Mouse (Mus musculus) intestine, embryonic 16.5 days (tissue): ENCODE results near the gene Pdzd4. TPM values are rescaled to one million over a fixed set of nuclear protein-coding genes. Genes with fewer than 3 reads are reported as not detected.
A peak's percentile ranks its signal among the peaks of the same experiment; 100 is the strongest.

Experiments
- ATAC-seq: fragments of 200-750 bp; cut with Nextera tagmentation; 2 replicates; pipeline ENCODE4 v1.8.0; 2017; ENCODE audit warnings: moderate TSS enrichment, moderate library complexity
- H3K27ac ChIP-seq: fragments of 300-500 bp; sonication (generic); 2 replicates; pipeline ENCODE4 v1.5.1; 2014; ENCODE audit warnings: mild to moderate bottlenecking, low read length
- H3K27me3 ChIP-seq: fragments of 300-500 bp; sonication (generic); replicated peaks from 2 replicates; pipeline ENCODE4 v1.6.1; 2014; ENCODE audit warnings: low read length, control low read depth, mixed read lengths; ENCODE audit not compliant: control insufficient read depth, insufficient read depth
- H3K36me3 ChIP-seq: fragments of 300-500 bp; sonication (generic); 2 replicates; pipeline ENCODE4 v1.6.1; 2014; ENCODE audit warnings: low read length, control low read depth; ENCODE audit not compliant: control insufficient read depth, insufficient read depth
- H3K4me1 ChIP-seq: fragments of 300-500 bp; sonication (generic); 2 replicates; pipeline ENCODE4 v1.6.1; 2014; ENCODE audit warnings: low read length, control low read depth, mixed read lengths; ENCODE audit not compliant: control insufficient read depth, insufficient read depth
- H3K4me2 ChIP-seq: fragments of 300-500 bp; sonication (generic); 2 replicates; pipeline ENCODE4 v1.6.1; 2014; ENCODE audit warnings: low read depth, low read length, control low read depth
- H3K4me3 ChIP-seq: fragments of 300-500 bp; sonication (generic); 2 replicates; pipeline ENCODE4 v1.5.1; 2014; ENCODE audit warnings: mild to moderate bottlenecking, low read length
- H3K9ac ChIP-seq: fragments of 300-500 bp; sonication (generic); 2 replicates; pipeline ENCODE4 v1.6.1; 2014; ENCODE audit warnings: low read depth, low read length
- H3K9me3 ChIP-seq: fragments of 300-500 bp; sonication (generic); 2 replicates; pipeline ENCODE4 v1.6.1; 2016; ENCODE audit warnings: low read length, control low read depth; ENCODE audit not compliant: control insufficient read depth
- WGBS: fragments of 180-500 bp; shearing (Covaris S2); extraction: QIAGEN DNeasy Blood & Tissue Kit; methylation state at CpG from one replicate; pipeline ENCODE4 v1.1.7; 2014; 5-methylcytosine and 5-hydroxymethylcytosine counted together
- polyA plus RNA-seq: library from polyadenylated mRNA; unstranded; fragments of >200 nt; fragmentation: Nextera tagmentation; extraction: Ambion mirVana; gene quantifications from 2 replicates; pipeline ENCODE4 v1.2.1, GENCODE M21; 2015

Gene Pdzd4
- polyA plus RNA-seq = 0.39 and 0.53 TPM in 2 replicates

DNA sequence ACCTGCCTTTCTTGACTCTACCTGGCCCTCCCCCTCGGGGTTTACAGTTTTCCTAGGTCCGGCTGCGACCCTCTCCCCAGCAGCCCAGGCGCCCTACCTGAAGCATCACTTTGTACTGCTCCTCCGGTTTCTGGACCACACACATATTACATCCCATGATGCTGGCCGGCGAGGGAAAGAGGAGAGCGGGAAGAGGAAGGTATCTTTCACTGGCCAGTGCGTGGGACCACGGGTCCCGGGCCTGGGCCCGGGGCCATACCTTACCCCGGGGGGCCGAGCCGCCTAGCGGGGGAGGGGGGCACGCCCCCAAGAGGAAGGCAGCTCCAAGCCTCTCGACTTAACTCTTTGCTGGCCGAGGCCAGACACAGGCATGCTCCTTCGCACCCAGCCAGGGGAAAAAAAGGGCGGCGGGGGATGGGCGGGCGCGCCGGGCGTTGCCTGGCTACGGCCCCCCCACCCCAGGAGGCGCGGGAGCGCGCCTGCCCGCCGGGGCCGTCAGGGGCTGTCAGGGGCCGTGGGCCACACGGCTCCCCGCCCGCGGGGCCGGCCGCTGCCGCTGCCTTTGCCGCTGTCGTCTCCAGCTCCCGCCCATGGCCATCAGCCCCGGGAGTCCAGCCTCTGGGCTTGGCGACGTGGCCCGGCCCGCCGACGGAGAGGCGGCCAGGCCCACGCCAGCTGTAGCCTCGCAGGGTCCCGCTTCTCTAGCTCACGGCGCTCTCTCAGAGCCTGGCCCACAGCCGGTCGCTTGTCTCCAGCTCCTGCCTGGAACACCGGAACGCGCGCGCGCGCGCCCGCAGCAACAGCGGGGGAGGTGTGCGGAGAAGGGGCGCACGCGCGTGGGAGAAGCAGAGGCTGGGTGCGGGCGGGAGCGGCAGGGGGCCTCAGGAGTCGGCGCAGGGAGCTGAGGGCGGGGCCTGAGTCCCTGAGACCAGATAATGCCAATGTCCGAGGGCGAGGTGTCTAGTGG is at the start of gene Pdzd4:
Gene Pdzd4, minus strand, starts transcription at position 785 of the 967 bp plus-strand sequence.
- WGBS = 14% methylated on average over 65 of the region's 84 CpGs
- peak within 1 kb of the TSS; percentile 73 for H3K4me2 ChIP-seq
- ATAC-seq = peak; percentile 75
- peak within 1 kb of the TSS; percentile 63 for H3K4me3 ChIP-seq
- no peak within 1 kb of the TSS for H3K27ac ChIP-seq
- H3K9ac ChIP-seq = peak within 1 kb of the TSS; percentile 67
- H3K36me3 ChIP-seq = no peaks in the 10 kb centered on the region
- H3K4me1 ChIP-seq = no peaks in the 10 kb centered on the region
- peaks cover 16% of the 10 kb centered on the region for H3K27me3 ChIP-seq
- H3K9me3 ChIP-seq = no peaks in the 10 kb centered on the region

DNA sequence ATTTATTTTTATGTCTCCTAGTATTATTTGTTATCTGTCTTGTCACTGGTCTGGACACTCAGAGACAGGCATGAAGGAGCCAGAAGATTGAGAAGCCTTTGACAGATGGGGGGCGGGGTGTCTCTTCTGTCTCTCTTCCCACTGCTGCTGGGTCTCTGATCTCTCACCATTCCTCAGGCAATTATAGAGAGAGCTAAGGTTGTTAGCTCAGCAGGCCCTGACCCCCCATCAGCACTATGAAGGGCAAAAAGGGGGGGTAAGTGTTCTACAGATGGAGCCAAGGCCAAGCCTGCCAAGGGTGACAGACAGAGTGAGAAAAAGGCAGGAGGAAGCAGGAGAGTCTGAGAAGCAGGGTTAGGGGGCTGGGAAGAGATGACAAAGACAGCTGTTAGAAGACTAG is 47.2 kb upstream of the Pdzd4 start:
- WGBS = 63% methylated on average over 1 of the region's 1 CpGs
- Histone ChIP-seq H3K27me3 (0 out of 2 replicates have a peak, but pooled peaks cover 3% of the 10 kb centered on the region), H3K9me3 (no peaks in the 10 kb centered on the region), H3K4me2 (no peak overlapping the region), H3K9ac (no peak overlapping the region), H3K4me3 (no peak overlapping the region), H3K27ac (no peak overlapping the region), H3K4me1 (no peaks in the 10 kb centered on the region), H3K36me3 (no peaks in the 10 kb centered on the region)
- no peak for ATAC-seq

DNA sequence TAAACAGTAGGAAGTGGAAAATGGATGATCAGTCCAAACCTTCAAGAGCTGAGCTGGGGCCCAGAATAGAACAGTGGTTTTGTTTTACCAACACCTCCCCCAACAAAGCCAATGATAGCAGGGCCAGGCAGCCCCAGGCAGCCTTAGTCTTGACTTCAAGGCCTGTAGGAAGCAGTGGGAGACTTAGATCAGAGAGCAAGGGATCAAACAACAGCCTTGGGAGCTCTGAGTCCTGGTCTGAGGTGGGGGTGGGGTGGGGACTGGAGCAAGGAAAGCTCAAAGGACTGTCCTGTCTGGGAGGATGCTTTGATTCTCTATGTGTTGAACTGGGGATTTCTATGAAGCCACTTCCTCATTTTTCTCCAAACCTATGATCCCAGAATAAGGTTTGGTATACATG is 46.7 kb upstream of the Pdzd4 start:
- Histone ChIP-seq H3K9ac (no peak overlapping the region), H3K27me3 (0 out of 2 replicates have a peak, but pooled peaks cover 3% of the 10 kb centered on the region), H3K36me3 (no peaks in the 10 kb centered on the region), H3K4me3 (no peak overlapping the region), H3K4me1 (no peaks in the 10 kb centered on the region), H3K4me2 (no peak overlapping the region), H3K27ac (no peak overlapping the region), H3K9me3 (no peaks in the 10 kb centered on the region)
- no peak for ATAC-seq

DNA sequence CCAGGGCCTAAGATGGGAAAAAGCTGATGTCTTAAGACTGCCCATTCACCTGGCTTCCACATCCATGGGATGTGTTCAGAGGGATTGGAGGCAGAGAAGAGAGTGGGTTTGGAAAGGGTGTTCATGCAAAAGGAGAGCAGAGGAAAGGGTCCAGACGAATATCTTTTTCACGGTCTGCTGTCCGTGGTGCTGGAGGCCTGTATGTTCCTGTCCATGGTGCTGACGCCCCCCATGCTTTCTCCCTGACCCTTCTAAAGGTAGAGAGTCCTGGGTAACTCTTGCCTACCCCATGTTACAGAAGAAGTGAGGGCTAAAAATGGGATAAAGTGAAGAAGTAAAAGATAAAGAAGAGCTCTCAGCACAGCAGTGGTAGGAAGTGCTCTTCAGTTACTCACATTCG is 44.6 kb upstream of the Pdzd4 start:
- no peaks in the 10 kb centered on the region for H3K36me3 ChIP-seq
- no peak for ATAC-seq
- 14% methylated on average over 5 of the region's 5 CpGs for WGBS
- H3K27ac ChIP-seq = no peak overlapping the region
- no peak overlapping the region for H3K9ac ChIP-seq
- no peak overlapping the region for H3K4me2 ChIP-seq
- H3K27me3 ChIP-seq = 0 out of 2 replicates have a peak, but pooled peaks cover 3% of the 10 kb centered on the region
- no peaks in the 10 kb centered on the region for H3K4me1 ChIP-seq
- no peaks in the 10 kb centered on the region for H3K9me3 ChIP-seq
- no peak overlapping the region for H3K4me3 ChIP-seq

DNA sequence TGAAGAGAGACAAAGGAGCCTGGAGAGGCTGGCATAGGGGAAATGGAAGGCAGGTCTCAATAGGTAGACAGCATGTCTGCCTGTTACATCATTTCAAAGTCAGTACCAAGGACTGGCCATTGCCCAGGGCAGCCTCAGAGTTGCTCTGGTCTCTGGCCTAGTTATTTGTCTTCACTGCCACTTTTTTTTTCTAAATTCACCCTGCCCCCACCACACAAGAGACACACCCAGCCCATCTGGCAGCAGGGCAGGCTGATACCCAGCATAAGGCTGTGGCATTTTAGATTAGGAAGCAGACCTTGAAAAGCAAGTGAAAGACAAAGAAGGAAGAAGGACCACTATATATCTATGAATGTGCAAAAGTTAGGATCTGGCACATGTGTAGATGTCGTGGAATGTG is 43.1 kb upstream of the Pdzd4 start:
- Histone ChIP-seq H3K9me3 (no peaks in the 10 kb centered on the region), H3K27ac (no peak overlapping the region), H3K9ac (no peak overlapping the region), H3K36me3 (no peaks in the 10 kb centered on the region), H3K4me2 (no peak overlapping the region), H3K4me3 (no peak overlapping the region), H3K27me3 (0 out of 2 replicates have a peak, but pooled peaks cover 3% of the 10 kb centered on the region), H3K4me1 (no peaks in the 10 kb centered on the region)
- 72% methylated on average over 1 of the region's 1 CpGs for WGBS
- ATAC-seq = no peak

DNA sequence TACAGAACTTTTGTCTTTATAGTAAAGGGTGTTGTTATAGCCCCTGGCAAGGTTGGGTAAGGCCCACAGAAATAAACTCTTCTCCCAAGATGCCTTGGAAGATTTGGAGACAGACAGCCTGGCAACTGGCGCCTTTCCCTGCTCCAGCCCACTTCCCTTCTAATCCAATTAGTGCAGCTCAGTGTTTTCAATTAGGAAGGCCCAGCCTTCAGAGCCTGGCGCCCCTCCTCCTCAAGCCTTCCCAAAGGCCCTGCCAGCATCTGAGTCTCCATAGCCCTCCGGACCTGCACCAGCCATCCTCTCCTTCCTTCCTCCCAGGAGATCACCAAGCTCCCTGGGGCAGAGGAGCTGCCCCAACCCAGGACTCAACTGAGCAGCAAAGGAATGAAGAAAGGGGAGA is 42.5 kb upstream of the Pdzd4 start:
- H3K36me3 ChIP-seq = no peaks in the 10 kb centered on the region
- H3K9me3 ChIP-seq = no peaks in the 10 kb centered on the region
- no peak overlapping the region for H3K9ac ChIP-seq
- H3K4me3 ChIP-seq = no peak overlapping the region
- 0 out of 2 replicates have a peak, but pooled peaks cover 3% of the 10 kb centered on the region for H3K27me3 ChIP-seq
- no peaks in the 10 kb centered on the region for H3K4me1 ChIP-seq
- 35% methylated on average over 3 of the region's 3 CpGs for WGBS
- no peak overlapping the region for H3K27ac ChIP-seq
- H3K4me2 ChIP-seq = no peak overlapping the region
- ATAC-seq = no peak

DNA sequence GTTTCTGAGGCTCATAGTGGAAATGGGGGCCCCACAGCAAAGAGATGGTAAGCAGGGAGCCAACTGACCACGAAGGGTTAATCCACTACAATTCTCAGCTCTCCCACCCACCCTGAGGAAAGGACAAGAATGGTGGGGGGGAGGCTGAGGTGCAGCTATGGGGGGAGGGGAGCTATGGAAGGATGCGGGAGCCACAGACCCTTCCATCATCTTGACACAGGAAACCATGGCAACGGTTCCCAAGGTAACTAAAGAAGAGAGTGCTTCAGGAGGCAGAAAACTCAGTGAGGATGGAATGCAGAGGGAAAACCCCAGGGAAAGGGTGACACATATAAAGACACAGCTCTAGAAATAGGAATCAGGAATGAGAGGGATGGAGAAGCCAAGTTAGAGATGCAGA is 39.9 kb upstream of the Pdzd4 start:
- Histone ChIP-seq H3K9ac (no peak overlapping the region), H3K27ac (no peak overlapping the region), H3K9me3 (no peaks in the 10 kb centered on the region), H3K4me2 (no peak overlapping the region), H3K4me1 (no peaks in the 10 kb centered on the region), H3K27me3 (0 out of 2 replicates have a peak, but pooled peaks cover 3% of the 10 kb centered on the region), H3K36me3 (no peaks in the 10 kb centered on the region), H3K4me3 (no peak overlapping the region)
- 52% methylated on average over 3 of the region's 3 CpGs for WGBS
- ATAC-seq = no peak

DNA sequence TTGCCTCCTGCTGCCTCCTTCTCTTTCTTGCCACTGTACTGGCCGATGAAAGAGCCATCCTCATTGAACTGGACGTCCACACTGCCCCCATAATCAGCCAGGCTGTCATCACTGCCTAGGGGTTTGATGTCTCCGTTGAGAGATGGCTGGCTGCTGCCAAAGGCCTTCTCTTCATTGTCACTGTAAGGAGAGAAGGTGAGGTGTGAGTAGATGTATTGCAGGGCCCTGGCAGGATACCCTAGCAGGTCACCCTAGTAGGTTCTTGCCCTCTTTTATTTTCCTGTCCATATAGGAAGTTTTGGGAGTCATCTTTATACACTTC is 30.3 kb upstream of the Pdzd4 start:
- H3K4me1 ChIP-seq = no peaks in the 10 kb centered on the region
- no peaks in the 10 kb centered on the region for H3K36me3 ChIP-seq
- H3K4me3 ChIP-seq = no peak overlapping the region
- H3K27me3 ChIP-seq = no peaks in the 10 kb centered on the region
- no peaks in the 10 kb centered on the region for H3K9me3 ChIP-seq
- ATAC-seq = no peak
- no peak overlapping the region for H3K9ac ChIP-seq
- H3K27ac ChIP-seq = no peak overlapping the region
- 70% methylated on average over 3 of the region's 3 CpGs for WGBS
- no peak overlapping the region for H3K4me2 ChIP-seq

DNA sequence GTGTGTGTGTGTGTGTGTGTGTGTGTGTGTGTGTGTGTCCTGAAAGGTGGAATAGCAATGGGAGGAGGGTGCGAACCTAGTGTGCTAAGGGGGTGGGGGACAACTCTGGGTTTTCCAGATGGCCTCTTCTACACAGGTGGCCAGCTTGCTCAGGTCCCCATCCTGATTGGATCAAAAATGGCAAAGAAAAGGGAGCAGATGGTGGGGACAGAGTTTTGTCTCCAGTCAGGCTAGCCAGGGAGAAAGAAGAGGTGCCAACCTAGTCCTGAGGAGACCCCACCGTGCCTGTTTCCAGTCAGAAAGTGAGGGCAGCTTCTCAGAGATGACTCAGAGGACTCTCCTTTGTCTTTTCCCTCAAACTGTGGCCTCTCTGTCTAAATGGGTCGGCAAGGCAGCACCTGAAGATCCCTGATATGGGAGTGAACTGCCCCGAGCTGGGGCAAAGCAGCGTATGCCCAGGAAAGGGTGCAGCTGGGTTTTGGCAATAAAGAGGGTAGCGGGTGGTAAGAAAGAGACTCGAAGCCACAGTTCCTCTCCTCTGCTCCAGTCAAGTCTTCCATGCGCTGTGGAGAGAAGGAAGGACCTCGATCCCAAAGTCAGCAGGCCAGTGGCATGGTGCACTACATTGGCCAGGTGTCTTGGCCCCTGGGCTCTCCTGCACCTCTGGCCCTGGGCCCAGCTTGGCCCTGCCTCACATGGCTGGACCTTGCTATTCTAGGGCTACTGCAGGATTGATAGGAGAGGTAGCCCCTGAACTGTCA is 29.7 kb upstream of the Pdzd4 start:
- no peak overlapping the region for H3K4me2 ChIP-seq
- no peaks in the 10 kb centered on the region for H3K4me1 ChIP-seq
- no peaks in the 10 kb centered on the region for H3K27me3 ChIP-seq
- WGBS = 81% methylated on average over 9 of the region's 9 CpGs
- no peaks in the 10 kb centered on the region for H3K9me3 ChIP-seq
- no peaks in the 10 kb centered on the region for H3K36me3 ChIP-seq
- no peak for ATAC-seq
- no peak overlapping the region for H3K27ac ChIP-seq
- H3K9ac ChIP-seq = no peak overlapping the region
- H3K4me3 ChIP-seq = no peak overlapping the region
